Mouse (Mus musculus): Measurements from ENCODE around the gene Npas3.

DNA sequence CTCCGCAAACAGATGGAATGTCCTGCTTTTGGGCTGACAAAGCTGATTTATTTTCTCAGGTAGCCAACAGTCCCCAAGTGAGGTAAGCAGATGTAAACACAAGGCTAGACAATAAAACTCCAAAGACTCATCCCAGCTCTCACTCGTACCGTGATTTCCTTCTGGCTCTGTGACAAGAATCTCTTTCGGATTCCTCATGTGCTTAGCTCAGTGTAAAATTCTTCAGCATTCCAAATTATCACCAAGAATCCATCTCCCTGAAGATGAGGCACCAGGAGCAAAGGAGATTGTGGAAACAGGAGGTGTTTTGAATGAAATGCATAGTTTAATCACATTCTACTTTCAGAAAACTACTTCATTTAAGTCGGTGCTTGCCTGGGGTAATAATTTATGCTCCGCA is 509.2 kb downstream of the Npas3 start:
- TF ChIP-seq GATA1 (IDR thresholded peaks at IDR 0.05; ENCODE audit: low read length) = no peak
- no peak for TF ChIP-seq TAL1 (IDR thresholded peaks at IDR 0.05; ENCODE audit: low read length)
